Mouse (Mus musculus): ENCODE data around the gene Tanc1. TPM values are rescaled to one million over a fixed set of nuclear protein-coding genes. Genes with fewer than 3 reads are reported as not detected.

Gene Tanc1
- total and polyA plus RNA-seq, 3 experiments = 0.03 to 6.9 (median 0.49) TPM

- no peaks in the 10 kb centered on the region for H3K27me3 ChIP-seq (ENCODE audit: insufficient read depth, low read length)
- TF ChIP-seq GATA1 (IDR thresholded peaks at IDR 0.05; ENCODE audit: borderline replicate concordance, low read length) (no peak), TAL1 (conservative IDR thresholded peaks at IDR 0.05; ENCODE audit: low read depth, low read length) (no peak), GATA2 (IDR thresholded peaks at IDR 0.05; ENCODE audit: borderline replicate concordance, low read depth, low read length) (no peak), POLR2AphosphoS5 (IDR thresholded peaks at IDR 0.05; ENCODE audit: insufficient replicate concordance, low read depth, low read length) (no peak), CTCF (IDR thresholded peaks at IDR 0.05; ENCODE audit: low read depth, low read length) (no peak)
- DNase-seq (ENCODE audit: low spot score) = no peak
- H3K9me3 ChIP-seq (replicated peaks) = no peaks in the 10 kb centered on the region
- no peak overlapping the region for H3K4me3 ChIP-seq (ENCODE audit: low read depth, low read length)
- peaks cover 5% of the 10 kb centered on the region; the same call in 1 of the 2 replicates for H3K4me1 ChIP-seq (ENCODE audit: insufficient read depth, low read depth, low read length)
- no peaks in the 10 kb centered on the region for H3K36me3 ChIP-seq (replicated peaks)
- ATAC-seq (ENCODE audit: extremely low read depth, insufficient number of reproducible peaks, low FRiP score, poor library complexity, severe bottlenecking) = no peak
Measured at GRCm38 (mm10) chr2:59598286-59598685, 13.6 kb upstream of the Tanc1 start.

DNA sequence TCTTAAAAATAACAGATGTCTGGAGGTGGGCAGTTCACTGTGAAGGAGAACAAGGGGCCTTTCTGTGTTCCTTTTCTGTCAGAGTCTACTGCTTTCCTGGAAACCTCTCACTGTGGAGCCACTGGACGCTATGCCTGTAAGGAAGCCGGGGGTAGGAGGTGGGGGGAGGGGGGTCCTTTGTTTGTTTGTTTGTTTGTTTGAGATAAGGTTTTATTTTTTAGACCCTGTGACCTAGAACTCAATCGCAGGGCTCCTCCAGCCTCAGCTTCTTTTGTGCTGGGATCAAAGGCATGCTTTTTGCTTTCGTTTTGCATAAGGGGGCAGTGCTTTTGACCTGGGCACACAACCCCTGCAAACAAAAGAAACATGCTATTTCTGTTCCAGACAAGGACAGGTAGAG, 12.9 kb upstream of the Tanc1 start:
- DNase-seq (ENCODE audit: low spot score) (no peak), ATAC-seq (ENCODE audit: extremely low read depth, insufficient number of reproducible peaks, low FRiP score, poor library complexity, severe bottlenecking) (no peak)
- H3K9me3 ChIP-seq (replicated peaks) = no peaks in the 10 kb centered on the region
- no peaks in the 10 kb centered on the region for H3K36me3 ChIP-seq (replicated peaks)
- no peak overlapping the region for H3K4me3 ChIP-seq (ENCODE audit: low read depth, low read length)
- TF ChIP-seq GATA2 (IDR thresholded peaks at IDR 0.05; ENCODE audit: borderline replicate concordance, low read depth, low read length) (no peak), CTCF (IDR thresholded peaks at IDR 0.05; ENCODE audit: low read depth, low read length) (no peak), TAL1 (conservative IDR thresholded peaks at IDR 0.05; ENCODE audit: low read depth, low read length) (no peak), POLR2AphosphoS5 (IDR thresholded peaks at IDR 0.05; ENCODE audit: insufficient replicate concordance, low read depth, low read length) (no peak), GATA1 (IDR thresholded peaks at IDR 0.05; ENCODE audit: borderline replicate concordance, low read length) (no peak)
- H3K4me1 ChIP-seq (ENCODE audit: insufficient read depth, low read depth, low read length) = peaks cover 5% of the 10 kb centered on the region; the same call in 1 of the 2 replicates
- no peaks in the 10 kb centered on the region for H3K27me3 ChIP-seq (ENCODE audit: insufficient read depth, low read length)

GRCm38 (mm10) chr2:59599338-59600111, 12.3 kb upstream of the Tanc1 start:
- H3K36me3 ChIP-seq (replicated peaks) = no peaks in the 10 kb centered on the region
- H3K4me1 ChIP-seq (ENCODE audit: insufficient read depth, low read depth, low read length) = peaks cover 5% of the 10 kb centered on the region; the same call in 1 of the 2 replicates
- no peak overlapping the region for H3K4me3 ChIP-seq (ENCODE audit: low read depth, low read length)
- TF ChIP-seq CTCF (IDR thresholded peaks at IDR 0.05; ENCODE audit: low read depth, low read length) = no peak
- TF ChIP-seq POLR2AphosphoS5 (IDR thresholded peaks at IDR 0.05; ENCODE audit: insufficient replicate concordance, low read depth, low read length) = no peak
- no peak for TF ChIP-seq GATA1 (IDR thresholded peaks at IDR 0.05; ENCODE audit: borderline replicate concordance, low read length)
- TF ChIP-seq TAL1 (conservative IDR thresholded peaks at IDR 0.05; ENCODE audit: low read depth, low read length) = no peak
- TF ChIP-seq GATA2 (IDR thresholded peaks at IDR 0.05; ENCODE audit: borderline replicate concordance, low read depth, low read length) = no peak
- no peak for DNase-seq (ENCODE audit: low spot score)
- H3K9me3 ChIP-seq (replicated peaks) = no peaks in the 10 kb centered on the region
- no peaks in the 10 kb centered on the region for H3K27me3 ChIP-seq (ENCODE audit: insufficient read depth, low read length)
- ATAC-seq (ENCODE audit: extremely low read depth, insufficient number of reproducible peaks, low FRiP score, poor library complexity, severe bottlenecking) = no peak

DNA sequence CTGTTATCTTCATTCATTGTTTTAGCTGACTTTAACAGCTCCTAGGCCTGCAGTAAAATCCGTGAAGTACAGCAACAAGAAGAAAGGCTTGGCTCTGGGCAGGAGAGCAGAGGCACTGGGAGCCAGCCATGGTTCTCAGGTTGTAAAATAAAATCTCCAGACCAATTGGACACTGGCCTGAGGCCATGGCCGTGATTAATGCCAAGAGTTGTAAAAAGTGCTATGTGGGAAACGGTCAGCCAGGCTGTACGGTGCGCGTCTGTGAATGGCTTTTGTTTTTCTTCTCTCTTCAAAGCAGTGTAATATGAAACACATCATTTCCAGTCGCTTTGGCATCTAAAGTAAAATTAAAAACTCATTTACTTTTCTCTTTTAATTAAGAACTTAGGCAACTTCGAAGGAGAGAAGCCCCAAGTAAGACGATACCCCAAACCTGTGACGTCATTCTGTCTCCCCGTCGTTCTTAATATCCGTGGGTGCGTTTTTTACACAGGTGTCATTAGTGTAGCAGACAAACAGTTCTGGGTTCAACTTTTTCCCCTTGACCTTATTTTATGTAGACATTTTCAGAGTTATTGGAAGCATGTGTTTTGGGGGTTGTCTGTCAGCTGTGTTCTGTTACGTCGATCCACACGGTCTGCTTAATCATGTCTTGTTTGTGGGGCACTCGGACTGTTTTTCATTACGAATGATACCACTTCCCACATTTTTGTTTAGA, 11.6 kb upstream of the Tanc1 start:
- peaks cover 5% of the 10 kb centered on the region; the same call in 1 of the 2 replicates for H3K4me1 ChIP-seq (ENCODE audit: insufficient read depth, low read depth, low read length)
- ATAC-seq (ENCODE audit: extremely low read depth, insufficient number of reproducible peaks, low FRiP score, poor library complexity, severe bottlenecking) = no peak
- TF ChIP-seq GATA2 (IDR thresholded peaks at IDR 0.05; ENCODE audit: borderline replicate concordance, low read depth, low read length) (no peak), GATA1 (IDR thresholded peaks at IDR 0.05; ENCODE audit: borderline replicate concordance, low read length) (no peak), CTCF (IDR thresholded peaks at IDR 0.05; ENCODE audit: low read depth, low read length) (no peak), TAL1 (conservative IDR thresholded peaks at IDR 0.05; ENCODE audit: low read depth, low read length) (no peak), POLR2AphosphoS5 (IDR thresholded peaks at IDR 0.05; ENCODE audit: insufficient replicate concordance, low read depth, low read length) (no peak)
- H3K36me3 ChIP-seq (replicated peaks) = no peaks in the 10 kb centered on the region
- H3K9me3 ChIP-seq (replicated peaks) = no peaks in the 10 kb centered on the region
- H3K27me3 ChIP-seq (ENCODE audit: insufficient read depth, low read length) = no peaks in the 10 kb centered on the region
- no peak for DNase-seq (ENCODE audit: low spot score)
- H3K4me3 ChIP-seq (ENCODE audit: low read depth, low read length) = no peak overlapping the region

DNA sequence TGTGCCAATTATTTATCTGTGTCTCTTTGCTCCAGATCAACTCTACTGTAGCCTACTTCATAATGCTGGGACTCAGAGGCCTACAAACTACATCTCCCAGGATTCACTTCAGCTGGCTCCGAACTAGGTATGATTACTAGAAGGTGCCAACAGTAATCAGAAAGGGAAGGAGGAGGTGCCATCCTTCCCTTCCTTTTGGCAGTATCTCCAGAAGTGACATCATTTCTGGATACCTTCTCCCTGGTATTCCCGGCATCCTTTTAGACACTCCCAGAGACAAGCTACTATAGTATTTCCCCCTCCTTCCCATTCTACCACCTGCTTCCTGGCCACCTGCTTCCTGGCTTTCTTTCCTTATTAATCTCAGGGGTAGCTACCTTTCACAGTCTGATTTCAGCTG, 10.9 kb upstream of the Tanc1 start:
- ATAC-seq (ENCODE audit: extremely low read depth, insufficient number of reproducible peaks, low FRiP score, poor library complexity, severe bottlenecking) (no peak), DNase-seq (ENCODE audit: low spot score) (no peak)
- H3K27me3 ChIP-seq (ENCODE audit: insufficient read depth, low read length) = no peaks in the 10 kb centered on the region
- no peaks in the 10 kb centered on the region for H3K9me3 ChIP-seq (replicated peaks)
- peaks cover 5% of the 10 kb centered on the region; the same call in 1 of the 2 replicates for H3K4me1 ChIP-seq (ENCODE audit: insufficient read depth, low read depth, low read length)
- TF ChIP-seq CTCF (IDR thresholded peaks at IDR 0.05; ENCODE audit: low read depth, low read length) = no peak
- TF ChIP-seq GATA2 (IDR thresholded peaks at IDR 0.05; ENCODE audit: borderline replicate concordance, low read depth, low read length) = no peak
- TF ChIP-seq POLR2AphosphoS5 (IDR thresholded peaks at IDR 0.05; ENCODE audit: insufficient replicate concordance, low read depth, low read length) = no peak
- TF ChIP-seq GATA1 (IDR thresholded peaks at IDR 0.05; ENCODE audit: borderline replicate concordance, low read length) = no peak
- TF ChIP-seq TAL1 (conservative IDR thresholded peaks at IDR 0.05; ENCODE audit: low read depth, low read length) = no peak
- H3K4me3 ChIP-seq (ENCODE audit: low read depth, low read length) = no peak overlapping the region
- H3K36me3 ChIP-seq (replicated peaks) = no peaks in the 10 kb centered on the region

DNA sequence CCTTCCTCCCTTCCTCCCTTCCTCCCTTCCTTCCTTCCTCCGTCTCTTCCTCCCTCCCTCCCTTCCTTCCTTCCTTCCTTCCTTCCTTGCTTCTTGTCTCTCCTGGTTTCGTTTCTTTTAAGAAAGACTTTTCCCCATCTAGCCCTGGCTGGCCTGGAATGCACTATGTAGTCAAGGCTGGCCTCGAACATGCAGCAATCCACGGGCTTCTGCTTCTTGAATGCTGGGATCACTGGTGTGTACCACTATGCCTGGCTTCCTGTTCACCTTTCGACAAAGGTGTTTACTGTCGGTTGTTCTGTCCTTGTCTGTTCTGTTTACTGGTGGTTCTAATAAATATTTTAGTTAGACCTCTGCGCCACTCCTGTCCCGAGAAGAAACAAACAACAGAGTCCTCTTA, 10.4 kb upstream of the Tanc1 start:
- Histone ChIP-seq H3K36me3 (replicated peaks) (no peaks in the 10 kb centered on the region), H3K4me3 (ENCODE audit: low read depth, low read length) (no peak overlapping the region), H3K9me3 (replicated peaks) (no peaks in the 10 kb centered on the region), H3K27me3 (ENCODE audit: insufficient read depth, low read length) (no peaks in the 10 kb centered on the region), H3K4me1 (ENCODE audit: insufficient read depth, low read depth, low read length) (peaks cover 3% of the 10 kb centered on the region; the same call in 1 of the 2 replicates)
- DNase-seq (ENCODE audit: low spot score) (no peak), ATAC-seq (ENCODE audit: extremely low read depth, insufficient number of reproducible peaks, low FRiP score, poor library complexity, severe bottlenecking) (no peak)
- TF ChIP-seq CTCF (IDR thresholded peaks at IDR 0.05; ENCODE audit: low read depth, low read length) (no peak), GATA2 (IDR thresholded peaks at IDR 0.05; ENCODE audit: borderline replicate concordance, low read depth, low read length) (no peak), POLR2AphosphoS5 (IDR thresholded peaks at IDR 0.05; ENCODE audit: insufficient replicate concordance, low read depth, low read length) (no peak), TAL1 (conservative IDR thresholded peaks at IDR 0.05; ENCODE audit: low read depth, low read length) (no peak), GATA1 (IDR thresholded peaks at IDR 0.05; ENCODE audit: borderline replicate concordance, low read length) (no peak)

Data from G1E (cell line).